Mouse (Mus musculus) erythroblast, embryonic 14.5 days (primary cell): ENCODE results near the gene Slc1a7.

Experiments
- GATA1 ChIP-seq: IDR thresholded peaks from 2 replicates; pipeline ENCODE4 v1.6.1; 2012; ENCODE audit warnings: low read length, inconsistent platforms, mixed read lengths
- TAL1 ChIP-seq: IDR thresholded peaks from 3 replicates; pipeline ENCODE4 v1.6.1; 2012; ENCODE audit warnings: low read length, inconsistent platforms, mixed read lengths

DNA sequence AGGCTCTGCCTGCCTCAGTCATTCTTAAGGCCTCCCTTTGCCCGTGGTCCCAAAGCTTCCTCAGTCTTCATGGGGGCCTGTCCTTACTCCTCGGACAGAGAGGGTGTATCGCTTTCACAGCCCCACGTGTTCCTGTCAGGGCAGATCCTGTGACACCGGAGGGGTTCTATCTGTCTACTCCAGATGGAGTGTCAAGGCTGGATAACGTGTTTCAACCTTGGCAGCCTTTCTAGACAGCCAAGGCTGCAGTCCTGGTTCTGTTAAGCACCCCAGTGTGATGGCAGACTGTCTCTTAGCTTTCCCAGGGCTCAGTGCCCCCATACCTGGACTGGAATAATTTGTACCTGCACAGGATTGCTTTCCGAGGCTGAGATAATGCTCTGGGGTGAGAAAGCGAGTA lies 40.4 kb downstream of the Slc1a7 start:
- TF ChIP-seq TAL1 (no peak), GATA1 (no peak)
